Mouse (Mus musculus): Measurements from ENCODE around the gene Gm12185. TPM values are rescaled to one million over a fixed set of nuclear protein-coding genes. Genes with fewer than 3 reads are reported as not detected.
"Not testable (repeated sequence)": the region's sequence is repeated elsewhere in the genome, so short reads cannot be mapped to it uniquely, and the experiment has no call there.

Gm12185 gene
- 0.24 TPM in 1 of 2 replicates, not detected in the other for total RNA-seq (2014; rRNA removed)
- not detected in 2 replicates for polyA plus RNA-seq (2015; fragmentation: Nextera tagmentation; extraction: Ambion mirVana)

DNA sequence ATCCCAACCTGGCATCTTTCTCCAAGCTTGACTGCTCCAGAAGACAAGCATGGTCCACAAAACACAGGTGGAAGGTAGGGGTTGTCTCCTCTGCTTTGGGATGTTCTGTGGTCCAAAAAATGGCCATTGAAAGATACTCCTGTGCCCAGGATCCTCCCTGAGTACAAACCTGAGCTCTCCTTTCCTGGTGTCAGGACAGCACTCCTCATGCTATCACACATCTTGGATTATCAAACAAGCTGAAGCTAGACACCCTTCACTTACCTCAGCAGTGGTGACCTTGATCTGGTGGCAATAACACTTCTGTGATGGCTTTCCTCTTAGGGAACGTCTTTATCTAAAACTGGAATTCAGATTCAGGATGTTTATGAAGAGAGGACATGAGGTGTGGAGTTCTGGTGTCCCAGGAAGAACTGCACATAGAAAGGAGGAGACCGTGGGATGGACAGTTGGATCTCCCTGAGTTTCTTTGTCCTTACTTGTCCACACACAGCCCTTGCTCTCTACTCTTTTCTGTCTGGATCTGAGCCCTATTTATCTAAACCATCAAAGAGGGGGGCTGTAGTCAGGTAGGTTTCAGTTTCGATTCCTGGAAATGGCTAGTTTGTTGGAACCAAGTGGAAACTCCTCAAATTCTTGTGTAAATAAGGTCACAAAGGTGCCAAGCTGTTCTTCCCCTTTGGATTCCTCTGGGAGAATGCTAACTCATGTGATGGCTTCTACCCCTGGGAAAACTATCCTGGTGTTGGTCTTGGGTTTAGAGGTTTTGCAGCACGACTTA, at the start of gene Gm12185:
Gene Gm12185 (minus strand): TSS at position 487 of the 781 bp plus-strand sequence.
- H3K4me2 ChIP-seq (ENCODE audit: low read depth, low read length, poor library complexity, severe bottlenecking), result not testable (repeated sequence)
- 69% methylated on average over 4 of the region's 4 CpGs for WGBS

GRCm38 (mm10) chr11:49012074-49012473, 20.0 kb upstream of the Gm12185 start:
- H3K27ac ChIP-seq (ENCODE audit: low read depth, low read length); H3K9ac ChIP-seq (replicated peaks; ENCODE audit: low read length, poor library complexity, severe bottlenecking); DNase-seq (ENCODE audit: low spot score); ATAC-seq (ENCODE audit: low FRiP score); H3K4me1 ChIP-seq (ENCODE audit: insufficient read depth, low read length); H3K36me3 ChIP-seq (ENCODE audit: insufficient read depth, low read length); H3K9me3 ChIP-seq (ENCODE audit: low read length); H3K4me3 ChIP-seq (ENCODE audit: low read depth, low read length); H3K27me3 ChIP-seq (ENCODE audit: insufficient read depth, low read length); H3K4me2 ChIP-seq (ENCODE audit: low read depth, low read length, poor library complexity, severe bottlenecking): not testable (repeated sequence)

More for the DNA sequence above, at the start of gene Gm12185:
- not testable (repeated sequence) for H3K27me3 ChIP-seq (ENCODE audit: insufficient read depth, low read length); H3K36me3 ChIP-seq (ENCODE audit: insufficient read depth, low read length); H3K9me3 ChIP-seq (ENCODE audit: low read length); DNase-seq (ENCODE audit: low spot score); H3K4me1 ChIP-seq (ENCODE audit: insufficient read depth, low read length); ATAC-seq (ENCODE audit: low FRiP score); H3K9ac ChIP-seq (replicated peaks; ENCODE audit: low read length, poor library complexity, severe bottlenecking); H3K4me3 ChIP-seq (ENCODE audit: low read depth, low read length); H3K27ac ChIP-seq (ENCODE audit: low read depth, low read length)

DNA sequence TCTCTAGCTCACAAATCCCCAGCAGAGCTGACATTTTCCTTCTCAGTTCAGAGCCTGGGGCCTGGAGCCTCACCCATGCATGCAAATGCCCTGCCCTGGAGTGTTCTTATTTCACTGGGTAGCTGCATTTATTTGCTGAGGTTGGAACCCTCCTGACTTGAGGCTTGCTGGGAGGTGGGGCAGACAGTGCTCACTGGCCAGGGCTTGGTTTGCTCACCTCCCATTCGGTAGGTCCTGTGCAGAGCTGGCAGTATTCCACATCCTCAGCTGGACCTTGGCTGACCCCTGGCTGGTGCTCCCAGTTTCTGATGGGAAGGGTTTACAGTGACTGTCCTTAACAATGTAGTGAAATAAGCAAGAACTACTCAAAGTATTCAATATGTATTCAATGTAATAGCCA, 14.8 kb upstream of the Gm12185 start:
- not testable (repeated sequence) for H3K27ac ChIP-seq (ENCODE audit: low read depth, low read length); H3K27me3 ChIP-seq (ENCODE audit: insufficient read depth, low read length); ATAC-seq (ENCODE audit: low FRiP score); DNase-seq (ENCODE audit: low spot score); H3K36me3 ChIP-seq (ENCODE audit: insufficient read depth, low read length); H3K9me3 ChIP-seq (ENCODE audit: low read length); H3K4me3 ChIP-seq (ENCODE audit: low read depth, low read length); H3K4me1 ChIP-seq (ENCODE audit: insufficient read depth, low read length); H3K4me2 ChIP-seq (ENCODE audit: low read depth, low read length, poor library complexity, severe bottlenecking); H3K9ac ChIP-seq (replicated peaks; ENCODE audit: low read length, poor library complexity, severe bottlenecking)
- WGBS, result 40% methylated on average over 1 of the region's 1 CpGs

- not testable (repeated sequence) for H3K27me3 ChIP-seq (ENCODE audit: insufficient read depth, low read length); ATAC-seq (ENCODE audit: low FRiP score); H3K4me3 ChIP-seq (ENCODE audit: low read depth, low read length); H3K27ac ChIP-seq (ENCODE audit: low read depth, low read length); DNase-seq (ENCODE audit: low spot score); H3K9ac ChIP-seq (replicated peaks; ENCODE audit: low read length, poor library complexity, severe bottlenecking); H3K36me3 ChIP-seq (ENCODE audit: insufficient read depth, low read length); H3K4me2 ChIP-seq (ENCODE audit: low read depth, low read length, poor library complexity, severe bottlenecking); H3K9me3 ChIP-seq (ENCODE audit: low read length); H3K4me1 ChIP-seq (ENCODE audit: insufficient read depth, low read length)
- 81% methylated on average over 2 of the region's 2 CpGs for WGBS
These were observed 14.3 kb upstream of the Gm12185 start for GRCm38 (mm10) chr11:49006317-49006716.

- H3K36me3 ChIP-seq (ENCODE audit: insufficient read depth, low read length); H3K4me2 ChIP-seq (ENCODE audit: low read depth, low read length, poor library complexity, severe bottlenecking); DNase-seq (ENCODE audit: low spot score); H3K9ac ChIP-seq (replicated peaks; ENCODE audit: low read length, poor library complexity, severe bottlenecking); H3K4me1 ChIP-seq (ENCODE audit: insufficient read depth, low read length); ATAC-seq (ENCODE audit: low FRiP score); H3K9me3 ChIP-seq (ENCODE audit: low read length); H3K27me3 ChIP-seq (ENCODE audit: insufficient read depth, low read length); H3K4me3 ChIP-seq (ENCODE audit: low read depth, low read length); H3K27ac ChIP-seq (ENCODE audit: low read depth, low read length): not testable (repeated sequence)
- WGBS, result 84% methylated on average over 1 of the region's 1 CpGs
These were observed 8.4 kb upstream of the Gm12185 start for GRCm38 (mm10) chr11:49000411-49000810.

- 86% methylated on average over 2 of the region's 2 CpGs for WGBS
- not testable (repeated sequence) for H3K4me3 ChIP-seq (ENCODE audit: low read depth, low read length); ATAC-seq (ENCODE audit: low FRiP score)
These were observed 2.0 kb upstream of the Gm12185 start, which contains the start of gene Tgtp1 for GRCm38 (mm10) chr11:48994018-48994417. Gene Tgtp1, minus strand, starts transcription at chr11:48994172.

GRCm38 (mm10) chr11:48993296-48993695, 1.3 kb upstream of the Gm12185 start:
- H3K27me3 ChIP-seq (ENCODE audit: insufficient read depth, low read length); ATAC-seq (ENCODE audit: low FRiP score); H3K27ac ChIP-seq (ENCODE audit: low read depth, low read length); H3K36me3 ChIP-seq (ENCODE audit: insufficient read depth, low read length); H3K9me3 ChIP-seq (ENCODE audit: low read length); H3K4me3 ChIP-seq (ENCODE audit: low read depth, low read length); H3K4me1 ChIP-seq (ENCODE audit: insufficient read depth, low read length); H3K9ac ChIP-seq (replicated peaks; ENCODE audit: low read length, poor library complexity, severe bottlenecking); DNase-seq (ENCODE audit: low spot score); H3K4me2 ChIP-seq (ENCODE audit: low read depth, low read length, poor library complexity, severe bottlenecking): not testable (repeated sequence)
- 69% methylated on average over 10 of the region's 10 CpGs for WGBS

More at GRCm38 (mm10) chr11:48994018-48994417, 2.0 kb upstream of the Gm12185 start, which contains the start of gene Tgtp1:
- not testable (repeated sequence) for H3K27ac ChIP-seq (ENCODE audit: low read depth, low read length); H3K4me1 ChIP-seq (ENCODE audit: insufficient read depth, low read length); H3K9me3 ChIP-seq (ENCODE audit: low read length); H3K27me3 ChIP-seq (ENCODE audit: insufficient read depth, low read length); DNase-seq (ENCODE audit: low spot score); H3K9ac ChIP-seq (replicated peaks; ENCODE audit: low read length, poor library complexity, severe bottlenecking); H3K4me2 ChIP-seq (ENCODE audit: low read depth, low read length, poor library complexity, severe bottlenecking); H3K36me3 ChIP-seq (ENCODE audit: insufficient read depth, low read length)

DNA sequence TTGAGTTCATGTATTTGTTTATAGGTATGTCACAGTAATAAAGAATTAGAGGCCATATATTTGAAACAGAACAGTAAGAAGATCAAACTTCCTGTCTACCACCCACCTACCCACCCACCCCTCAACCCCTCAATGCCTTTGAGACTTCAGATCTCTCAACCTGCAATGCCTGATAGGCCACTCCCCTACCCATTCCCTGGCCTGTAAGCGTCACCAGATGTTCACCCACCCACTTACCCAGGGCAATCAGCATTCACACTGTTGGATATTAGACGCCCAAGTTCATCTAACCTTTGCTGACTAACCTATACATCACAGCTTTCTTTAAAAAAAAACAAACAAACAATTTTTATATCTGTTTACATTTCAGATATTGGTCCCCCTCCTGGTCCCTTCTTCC, 2.0 kb downstream of the Gm12185 start:
- H3K27me3 ChIP-seq (ENCODE audit: insufficient read depth, low read length); H3K27ac ChIP-seq (ENCODE audit: low read depth, low read length); H3K4me1 ChIP-seq (ENCODE audit: insufficient read depth, low read length); H3K36me3 ChIP-seq (ENCODE audit: insufficient read depth, low read length); H3K4me2 ChIP-seq (ENCODE audit: low read depth, low read length, poor library complexity, severe bottlenecking); DNase-seq (ENCODE audit: low spot score); H3K9me3 ChIP-seq (ENCODE audit: low read length); H3K4me3 ChIP-seq (ENCODE audit: low read depth, low read length); H3K9ac ChIP-seq (replicated peaks; ENCODE audit: low read length, poor library complexity, severe bottlenecking); ATAC-seq (ENCODE audit: low FRiP score): not testable (repeated sequence)
- WGBS, result 80% methylated on average over 2 of the region's 2 CpGs

DNA sequence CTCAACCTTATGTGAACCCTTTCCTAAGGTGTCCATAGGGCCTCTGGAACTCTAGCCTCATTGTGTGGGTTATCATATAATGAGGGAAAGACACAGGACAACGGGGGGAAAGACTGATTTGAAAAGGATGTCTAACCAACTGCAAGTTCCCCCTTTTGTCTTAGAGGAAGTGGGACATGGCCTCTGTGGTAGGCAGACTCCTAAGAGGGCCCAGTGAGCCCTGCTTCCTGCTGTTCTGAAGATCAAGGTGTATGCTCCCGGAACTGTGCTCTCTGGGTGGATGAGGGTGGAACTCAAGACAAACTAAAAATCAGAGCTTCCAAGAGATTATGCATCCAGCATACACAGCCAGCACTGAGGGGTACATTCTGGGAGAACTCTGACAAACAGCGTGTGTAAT, 3.8 kb downstream of the Gm12185 start:
- WGBS, result 86% methylated on average over 2 of the region's 3 CpGs
- not testable (repeated sequence) for H3K4me2 ChIP-seq (ENCODE audit: low read depth, low read length, poor library complexity, severe bottlenecking); H3K4me3 ChIP-seq (ENCODE audit: low read depth, low read length); H3K4me1 ChIP-seq (ENCODE audit: insufficient read depth, low read length); H3K27me3 ChIP-seq (ENCODE audit: insufficient read depth, low read length); DNase-seq (ENCODE audit: low spot score); H3K36me3 ChIP-seq (ENCODE audit: insufficient read depth, low read length); H3K9me3 ChIP-seq (ENCODE audit: low read length); H3K27ac ChIP-seq (ENCODE audit: low read depth, low read length); ATAC-seq (ENCODE audit: low FRiP score); H3K9ac ChIP-seq (replicated peaks; ENCODE audit: low read length, poor library complexity, severe bottlenecking)

All from midbrain, postnatal 0 days (tissue).